Mouse (Mus musculus) frontal cortex, postnatal 10 days (tissue): ENCODE measurements at regions not wholly inside any gene's neighbourhood (a gene's known extent, or its start where the extent isn't known, plus 50 kb on each side); places are given as distances from the start of the nearest gene placed in this dataset.
A peak's percentile ranks its signal among the peaks of the same experiment; 100 is the strongest.
"Not testable (repeated sequence)": the region's sequence is repeated elsewhere in the genome, so short reads cannot be mapped to it uniquely, and the experiment has no call there.

Source experiments
- DNase-seq, 2 experiments: peaks; one replicate each; pipeline ENCODE4 v3.0.0; 2022; ENCODE audit warnings: low spot score in 2 of 2, mixed read lengths in 1 of 2

GRCm38 (mm10) chr16:12802651-12803050 lies 306.8 kb upstream of the Ercc4 start:
- no peak for DNase-seq

DNA sequence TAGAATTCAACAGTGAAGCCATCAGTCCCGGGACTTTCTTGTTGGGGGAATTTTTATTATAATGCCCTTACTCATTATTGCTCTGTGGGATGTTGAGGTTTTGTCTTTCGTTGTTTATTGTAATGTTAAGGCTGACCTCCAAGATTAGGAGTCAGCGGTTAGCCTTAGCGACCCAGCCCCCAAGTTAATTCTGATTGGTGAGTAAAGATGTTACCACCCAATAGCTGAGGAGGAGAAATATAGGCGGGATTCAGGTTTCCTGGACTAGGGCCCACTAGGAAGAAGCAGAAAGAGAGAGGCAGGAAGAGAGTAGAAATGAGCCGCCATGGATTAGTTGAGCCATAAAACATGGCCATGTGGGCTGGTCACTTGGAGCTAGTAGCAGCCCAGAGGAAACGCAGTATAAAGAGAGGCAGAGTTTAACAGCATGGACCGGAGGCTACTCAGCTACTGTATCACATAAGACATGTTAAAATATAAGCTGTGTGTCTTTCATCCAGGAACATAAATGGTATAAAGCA lies 302.1 kb upstream of the Ercc4 start:
- no peak for DNase-seq

DNA sequence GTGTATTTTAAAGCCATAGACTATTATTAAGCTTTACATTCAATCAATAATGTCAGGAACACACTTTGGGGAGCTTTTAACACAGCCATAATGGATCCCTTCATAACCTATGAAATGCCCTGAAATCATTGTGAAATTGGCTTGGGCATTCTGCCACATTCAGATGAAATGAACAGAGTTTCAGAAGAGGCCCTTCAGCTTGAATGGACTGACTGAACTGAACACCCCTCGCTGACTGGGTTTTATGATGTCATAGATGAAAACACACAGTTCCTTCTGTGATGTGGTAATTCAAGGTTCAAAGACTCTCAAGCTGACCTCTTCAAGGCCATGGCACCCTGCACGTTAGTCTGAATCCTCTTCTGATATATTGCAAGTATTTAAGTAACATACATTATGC lies 298.4 kb upstream of the Ercc4 start:
- DNase-seq = no peak

DNA sequence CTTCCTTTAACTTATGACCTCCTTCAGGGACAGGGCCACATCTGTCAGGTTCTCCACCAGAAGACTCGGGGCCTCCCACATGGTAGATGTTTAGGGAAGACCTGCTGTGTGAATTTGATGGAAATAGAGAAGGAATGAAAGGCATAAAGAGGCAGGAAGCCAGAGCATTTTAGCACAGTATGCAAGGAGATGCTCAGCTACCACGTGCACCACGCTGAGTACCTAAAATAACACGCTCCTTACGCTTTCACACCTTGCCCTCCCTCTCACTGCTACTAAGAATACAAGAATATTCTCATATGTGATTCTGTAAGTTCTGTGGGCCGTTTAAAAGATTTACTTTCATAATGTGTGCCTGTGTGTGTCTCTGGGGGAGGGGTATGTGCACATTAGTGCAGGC lies 284.8 kb upstream of the Ercc4 start:
- DNase-seq = no peak

DNA sequence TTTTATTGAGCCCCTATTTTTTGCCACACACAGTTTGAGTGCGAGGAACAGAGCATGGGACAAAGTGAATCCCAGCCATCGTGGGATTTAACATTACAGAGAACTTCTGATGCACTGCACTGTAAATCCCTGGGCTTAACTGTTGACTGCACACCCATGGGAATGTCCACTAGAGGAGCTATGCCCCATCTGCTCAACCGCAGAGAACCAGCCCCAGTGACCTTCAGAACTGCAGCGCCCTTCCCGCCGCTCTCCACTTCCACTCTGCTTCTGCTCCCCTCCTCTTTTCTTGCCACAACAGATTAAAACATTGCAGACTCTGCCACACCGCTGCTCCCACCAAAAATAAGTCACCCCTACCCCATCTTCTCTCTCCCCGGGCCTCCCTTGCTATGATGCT lies 283.3 kb upstream of the Ercc4 start:
- no peak for DNase-seq

DNA sequence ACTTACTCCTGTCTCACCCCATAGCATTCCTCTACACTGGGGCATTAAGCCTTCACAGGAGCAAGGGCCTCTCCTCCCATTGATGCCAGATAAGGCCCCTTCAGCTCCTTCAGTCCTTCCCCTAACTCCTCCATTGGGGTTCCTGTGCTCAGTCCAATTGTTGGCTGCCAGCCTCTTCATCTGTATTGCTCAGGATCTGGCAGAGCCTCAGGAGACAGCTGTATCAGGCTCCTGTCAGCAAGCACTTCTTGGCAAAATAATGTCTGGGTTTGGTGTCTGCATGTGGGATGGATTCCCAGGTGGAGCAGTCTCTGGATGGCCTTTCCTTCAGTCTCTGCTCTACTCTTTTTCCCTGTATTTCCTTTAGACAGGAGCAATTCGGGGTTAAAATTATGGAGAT lies 278.2 kb upstream of the Ercc4 start:
- not testable (repeated sequence) for DNase-seq

DNA sequence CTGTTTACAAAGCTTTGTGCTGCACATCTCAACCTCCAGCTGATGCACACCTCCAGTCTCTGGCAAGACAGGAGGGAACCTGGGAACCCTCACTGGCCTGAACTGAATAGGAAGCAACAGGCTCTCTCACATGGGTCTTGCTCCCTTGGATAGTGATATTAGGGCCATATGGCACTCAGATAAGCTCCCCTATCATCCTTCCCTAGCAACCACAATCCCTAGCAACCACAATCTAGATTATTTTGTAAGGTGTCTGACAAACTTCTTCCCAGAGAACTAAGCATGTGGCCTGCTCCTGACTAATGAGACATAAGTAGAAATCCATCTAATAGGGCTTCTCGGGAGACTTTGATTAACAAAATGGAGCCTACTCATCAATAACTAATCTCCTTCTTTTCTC lies 253.1 kb upstream of the Ercc4 start:
- DNase-seq = no peak

DNA sequence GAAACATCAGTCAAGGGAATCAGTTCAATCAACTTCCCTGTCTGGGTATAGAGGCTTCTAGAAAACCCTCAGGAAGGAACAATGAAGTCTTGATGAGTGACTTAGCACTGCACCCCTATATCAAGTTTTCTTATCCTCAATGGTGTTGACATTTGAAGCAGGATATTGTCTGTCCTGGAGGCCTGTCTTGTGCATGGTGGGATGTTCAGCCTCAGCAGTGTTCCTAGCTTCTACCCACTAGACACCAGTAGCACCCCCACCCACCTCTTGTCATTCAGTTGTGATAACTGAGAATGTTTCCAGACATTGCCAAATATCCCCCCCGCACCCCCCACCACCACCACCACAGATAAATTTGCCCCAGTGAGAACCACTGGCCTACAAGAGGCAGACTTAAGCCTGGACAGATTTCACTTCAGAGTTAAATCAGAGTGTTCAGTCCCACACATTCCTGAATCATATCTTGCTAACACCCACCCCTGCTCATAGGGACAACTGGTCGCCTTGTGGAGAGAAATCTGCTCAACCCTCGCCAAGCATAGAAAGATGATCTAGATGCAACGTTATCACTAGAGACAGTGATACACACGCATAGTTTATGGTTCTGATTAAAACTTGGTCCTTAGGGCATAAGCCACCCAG lies 249.6 kb upstream of the Ercc4 start:
- peak in 1 of 2 experiments; percentile 11 for DNase-seq

DNA sequence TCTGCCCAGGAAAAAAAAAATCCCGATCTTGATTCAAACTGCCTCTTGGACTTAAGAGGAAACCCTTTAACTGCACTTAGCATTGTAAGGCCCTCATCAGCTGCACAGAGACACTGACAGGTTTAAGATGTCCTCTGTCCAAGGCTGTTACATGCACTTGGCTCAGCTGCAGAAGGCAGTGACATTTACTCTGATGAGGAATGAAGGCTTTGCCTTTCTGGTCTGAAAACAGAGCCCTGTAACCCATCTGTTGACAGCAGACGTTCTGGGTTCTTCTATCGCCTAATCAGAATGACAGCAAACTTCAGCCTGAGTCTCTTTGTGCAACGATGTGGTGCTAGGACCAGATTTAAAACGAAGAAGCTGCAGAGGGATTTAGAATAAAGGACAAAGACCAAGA lies 246.9 kb upstream of the Ercc4 start:
- no peak for DNase-seq

DNA sequence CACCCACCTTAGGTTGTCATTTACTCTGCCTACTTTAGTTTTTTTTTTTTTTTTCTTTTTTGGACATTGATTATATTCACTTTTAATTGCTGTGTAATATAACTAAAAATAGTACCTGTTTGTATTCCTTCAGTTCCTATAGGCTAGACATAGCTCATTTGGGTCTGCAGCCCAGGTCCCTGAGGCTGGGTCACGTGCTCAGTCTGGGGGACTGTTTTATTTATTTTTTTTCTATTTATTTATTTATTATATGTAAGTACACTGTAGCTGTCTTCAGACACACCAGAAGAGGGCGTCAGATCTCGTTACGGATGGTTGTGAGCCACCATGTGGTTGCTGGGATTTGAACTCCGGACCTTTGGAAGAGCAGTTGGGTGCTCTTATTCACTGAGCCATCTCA lies 231.2 kb upstream of the Ercc4 start:
- DNase-seq = not testable (repeated sequence)

DNA sequence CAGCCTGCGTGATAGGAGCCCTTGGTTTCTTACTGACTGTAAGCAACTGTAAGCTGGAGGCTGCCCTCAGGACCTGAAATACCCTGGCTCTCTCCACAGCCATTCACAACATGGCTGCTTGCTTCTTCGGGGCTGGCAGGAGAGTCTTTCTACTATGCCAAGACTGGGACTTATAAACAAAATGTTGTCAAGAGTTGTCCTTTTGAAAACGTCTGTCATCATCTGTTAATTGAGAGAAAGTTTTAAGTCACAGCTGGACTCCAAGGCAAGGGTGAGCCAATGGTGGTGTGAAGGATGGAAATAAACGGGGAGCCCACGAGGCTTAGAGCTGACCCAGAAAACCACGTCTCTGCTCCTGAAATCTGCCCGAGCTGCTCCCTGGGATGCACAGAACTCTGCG lies 229.5 kb upstream of the Ercc4 start:
- no peak for DNase-seq

DNA sequence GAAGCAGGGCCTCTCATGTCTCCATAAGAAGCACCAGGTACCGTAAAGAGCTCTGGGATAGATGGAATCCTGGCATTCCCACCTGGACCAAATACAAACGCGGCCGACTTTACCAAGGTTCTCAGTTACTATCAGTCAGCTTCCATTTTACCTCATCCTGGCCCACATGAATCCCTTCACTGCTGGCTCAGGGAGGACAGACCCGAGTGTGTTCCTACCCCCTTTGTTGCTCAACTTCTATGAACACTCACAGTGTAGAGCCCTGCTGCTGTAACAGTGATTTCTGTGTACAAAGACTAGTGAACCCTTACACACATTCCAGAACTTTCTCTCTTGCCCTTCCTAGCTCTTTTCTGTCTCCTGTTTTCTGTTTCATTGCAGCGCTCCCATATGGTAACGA lies 229.0 kb upstream of the Ercc4 start:
- no peak for DNase-seq

DNA sequence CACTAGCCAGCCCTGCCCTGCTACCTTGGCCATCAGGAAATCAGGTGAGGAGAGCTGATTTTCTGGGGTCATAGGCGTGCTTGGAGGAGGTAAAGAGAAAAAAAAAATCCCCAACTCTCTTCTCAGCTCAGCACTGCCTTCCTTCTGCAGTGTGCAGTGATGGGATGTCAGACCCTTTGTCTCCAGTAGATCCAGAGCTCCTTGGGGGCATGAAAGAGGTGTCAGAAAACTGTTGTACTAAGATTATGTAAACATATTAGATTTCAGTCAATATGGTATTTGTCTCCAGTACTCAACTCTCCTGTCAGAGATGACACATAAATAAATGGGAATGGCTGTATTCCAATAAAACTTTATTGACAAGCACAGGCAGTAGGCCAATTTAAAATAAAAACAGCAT lies 226.8 kb upstream of the Ercc4 start:
- DNase-seq = no peak

- no peak for DNase-seq
Observed at GRCm38 (mm10) chr16:12884556-12884955, 224.9 kb upstream of the Ercc4 start.

DNA sequence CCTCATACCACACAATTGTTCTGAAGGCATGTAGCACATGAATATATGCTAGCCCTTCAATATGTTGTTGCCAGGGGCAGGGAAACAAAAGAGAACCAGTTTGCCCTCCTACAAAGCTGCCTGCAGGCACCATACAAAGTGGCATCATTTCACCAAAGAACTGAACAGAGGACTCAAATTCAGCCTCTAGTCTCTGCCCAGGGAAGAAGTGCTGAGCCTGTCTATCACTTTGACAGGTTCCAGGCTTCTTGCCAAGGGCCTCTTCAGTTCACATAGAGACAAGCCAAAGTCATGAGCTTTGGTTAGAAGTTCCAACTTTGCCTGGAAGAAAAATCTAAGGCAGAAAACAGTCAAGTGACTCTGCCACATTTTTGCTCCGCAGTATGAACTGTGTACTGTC lies 223.4 kb upstream of the Ercc4 start:
- no peak for DNase-seq

DNA sequence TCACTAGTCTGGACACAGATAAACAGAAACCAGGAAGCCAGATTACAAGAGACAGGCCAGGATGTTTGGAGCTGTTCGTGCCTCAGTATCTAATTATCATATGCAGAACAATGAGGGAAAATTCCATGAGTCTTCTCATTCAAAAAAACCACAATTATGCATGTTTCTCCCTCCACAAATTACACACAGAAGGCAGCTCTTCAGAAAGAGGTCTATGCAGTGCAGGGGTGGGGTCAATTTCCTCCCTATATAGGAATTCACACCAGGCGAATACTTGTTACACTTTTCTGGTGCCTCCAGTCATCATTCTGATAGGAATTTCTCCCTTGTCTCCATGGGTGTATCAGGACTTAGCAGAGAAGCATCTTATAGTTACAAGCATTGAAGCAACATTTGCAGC lies 222.1 kb upstream of the Ercc4 start:
- DNase-seq = no peak

- DNase-seq = no peak
Observed at GRCm38 (mm10) chr16:12890094-12890493, 219.4 kb upstream of the Ercc4 start.

DNA sequence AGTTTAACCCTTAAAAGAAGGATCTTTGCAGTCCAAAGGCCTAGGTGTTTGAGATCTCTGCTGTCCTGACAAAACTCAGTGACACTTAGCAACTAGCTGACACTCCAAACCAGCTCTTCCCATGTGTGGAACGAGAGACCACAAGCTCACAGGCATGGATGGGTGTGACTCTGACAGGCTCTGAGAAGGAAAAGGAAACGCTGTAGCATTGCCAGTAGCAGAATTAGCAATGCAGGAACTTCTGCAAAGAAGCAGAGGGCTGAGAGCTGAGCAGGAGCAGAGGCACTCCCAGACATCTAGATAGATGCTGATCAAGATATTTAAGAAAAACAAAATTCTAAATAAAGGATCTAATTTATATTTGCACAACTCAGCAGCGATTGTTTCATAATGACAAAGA lies 218.9 kb upstream of the Ercc4 start:
- no peak for DNase-seq

DNA sequence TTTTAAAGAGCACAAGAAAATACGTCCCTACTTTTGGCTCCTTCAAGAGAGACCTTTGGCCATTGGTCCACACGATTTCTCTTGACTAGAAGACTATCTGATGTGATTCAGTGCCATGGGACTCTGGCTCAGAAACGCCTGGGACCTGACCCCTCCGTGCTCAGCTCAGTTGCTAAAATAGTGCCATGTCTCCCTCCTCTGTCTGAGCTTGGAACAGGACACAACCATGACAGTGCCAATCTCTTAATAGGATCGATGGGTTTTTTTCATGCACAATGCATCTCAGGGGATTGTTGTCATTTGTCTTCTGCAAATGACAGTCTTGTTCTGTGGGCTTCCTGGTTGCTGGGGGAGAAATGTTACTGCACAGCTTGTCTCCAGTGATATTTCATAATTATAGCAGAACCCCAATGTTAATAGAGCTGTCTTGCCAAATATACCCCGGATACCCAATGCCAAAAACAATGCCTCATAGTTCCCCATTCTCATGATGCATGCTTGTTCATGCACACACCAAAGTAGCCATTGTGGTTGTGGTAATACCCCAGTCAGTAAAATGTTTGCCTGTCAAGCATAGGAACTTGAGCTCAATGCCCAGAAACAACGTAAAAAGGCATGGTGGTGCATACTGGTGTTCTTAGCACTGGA lies 216.7 kb upstream of the Ercc4 start:
- no peak for DNase-seq

DNA sequence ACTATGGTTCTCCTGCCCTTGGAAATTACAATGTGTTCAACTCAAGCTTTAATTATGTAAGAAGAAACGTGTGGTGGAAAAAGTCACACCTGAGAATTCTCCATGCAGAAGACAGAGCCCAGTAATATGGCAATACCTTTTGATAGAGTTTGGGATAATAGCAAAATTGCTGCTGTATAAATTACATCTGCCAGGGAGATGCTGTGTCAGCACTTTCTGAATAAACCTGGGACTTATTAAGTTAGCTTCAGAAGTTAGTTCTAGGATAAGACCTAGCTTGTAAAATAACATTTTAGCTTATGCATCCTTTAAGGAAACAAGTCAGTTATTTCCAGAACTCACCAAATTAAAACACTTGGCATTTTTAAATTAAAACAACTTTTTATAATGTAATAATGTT lies 212.2 kb upstream of the Ercc4 start:
- no peak for DNase-seq

DNA sequence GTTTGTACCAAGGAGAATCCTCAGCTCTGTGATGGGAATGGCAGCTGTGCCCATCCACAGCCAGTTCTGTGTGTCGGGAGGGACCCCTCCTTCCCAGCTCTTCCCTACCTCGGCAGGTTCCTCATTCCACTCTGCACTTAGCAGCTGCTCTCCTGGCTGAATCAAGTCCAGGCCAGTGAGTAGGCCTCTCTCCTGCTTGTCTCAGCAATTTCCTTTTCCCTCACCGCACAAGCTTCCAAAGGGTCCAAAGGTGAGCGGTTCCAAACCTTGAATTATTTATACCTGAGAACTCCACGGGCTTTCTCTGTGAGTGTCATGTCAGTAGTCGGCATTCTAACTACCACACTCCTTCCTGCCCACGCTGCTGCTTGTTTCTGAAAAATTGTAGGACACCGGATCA lies 208.8 kb upstream of the Ercc4 start:
- no peak for DNase-seq

- DNase-seq = no peak
Observed at GRCm38 (mm10) chr16:12901096-12901995, 208.1 kb upstream of the Ercc4 start.

DNA sequence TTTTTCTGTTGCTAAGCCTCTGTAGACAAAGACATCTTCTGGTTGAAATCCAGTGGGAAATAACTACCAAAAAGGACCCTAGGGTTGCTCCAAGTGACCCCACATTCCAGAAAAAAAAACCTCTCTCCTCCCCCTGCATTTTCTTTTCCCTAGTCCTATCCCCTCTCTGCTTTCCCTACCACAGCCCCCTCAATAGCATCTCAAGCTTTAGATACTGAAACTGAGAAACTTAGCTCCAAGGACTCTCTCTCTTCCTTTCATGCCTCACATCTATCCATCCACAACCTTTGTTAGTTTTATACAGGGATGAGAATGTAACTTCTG lies 207.5 kb upstream of the Ercc4 start:
- no peak for DNase-seq
